Mouse (Mus musculus): ENCODE data around the gene Lrch1.

DNA sequence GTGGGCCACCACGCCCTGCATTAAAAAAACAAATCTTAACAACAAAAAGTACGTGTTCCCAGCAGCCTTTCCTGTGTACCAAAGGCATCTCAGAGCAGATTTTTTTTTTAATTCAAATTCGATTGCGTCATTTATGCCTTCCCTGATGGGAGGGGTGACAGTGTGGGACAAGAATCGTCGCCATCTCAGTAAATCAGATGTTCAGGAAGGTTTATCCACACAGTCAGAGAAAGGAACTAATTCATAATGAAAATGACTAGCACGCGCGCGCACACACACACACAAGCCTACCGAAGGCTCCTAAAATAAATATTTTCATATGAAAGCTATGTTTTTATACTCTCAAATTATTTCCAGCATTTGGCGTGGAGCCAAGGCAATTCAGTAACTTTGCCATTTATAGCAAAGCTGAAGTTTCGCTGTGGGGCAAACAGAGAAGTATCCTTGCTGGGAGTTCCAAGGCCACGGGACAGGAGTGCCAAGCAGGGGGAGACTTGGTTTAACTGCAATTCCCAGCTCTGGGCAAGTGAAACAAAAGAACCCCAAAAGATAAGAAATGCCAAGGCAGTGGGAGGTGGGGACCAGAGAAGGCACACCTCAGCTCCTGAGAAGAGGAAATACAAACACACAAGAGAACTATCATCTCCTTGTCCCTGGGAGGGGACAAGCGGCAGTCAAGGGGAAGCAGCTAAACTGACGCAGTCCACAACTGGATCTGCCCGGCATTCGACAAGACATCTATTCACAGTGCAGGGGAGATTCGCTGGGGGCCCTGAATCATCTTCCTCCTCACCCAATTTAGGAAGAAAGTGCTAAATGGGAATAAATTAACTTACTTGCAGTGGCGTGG, 34.1 kb downstream of the Lrch1 start:
- TF ChIP-seq RCOR1 (IDR thresholded peaks at IDR 0.05; ENCODE audit: low read depth, low read length) (no peak), POLR2A (IDR thresholded peaks at IDR 0.05; ENCODE audit: control insufficient read depth in 1 of 2, insufficient read depth in 1 of 2, low read depth in 1 of 2, low read length in 2 of 2, poor library complexity in 1 of 2) (no peak), CTCF (IDR thresholded peaks at IDR 0.05 in 2 of 3, conservative IDR thresholded peaks at IDR 0.05 in 1 of 3; ENCODE audit: control insufficient read depth in 1 of 3, insufficient read depth in 1 of 3, low read depth in 2 of 3, low read length in 3 of 3, poor library complexity in 1 of 3, severe bottlenecking in 1 of 3) (no peak), KAT2A (conservative IDR thresholded peaks at IDR 0.05; ENCODE audit: low read depth, low read length) (no peak), POLR2AphosphoS2 (IDR thresholded peaks at IDR 0.05; ENCODE audit: low read length) (no peak), MEF2A (IDR thresholded peaks at IDR 0.05; ENCODE audit: extremely low read depth, insufficient replicate concordance, low read depth, low read length, poor library complexity, severe bottlenecking) (no peak), SIN3A (IDR thresholded peaks at IDR 0.05; ENCODE audit: low read length) (no peak)
